Mouse (Mus musculus) embryonic facial prominence, embryonic 10.5 days (tissue): ENCODE measurements around the gene Hsph1. TPM values are rescaled to one million over a fixed set of nuclear protein-coding genes. Genes with fewer than 3 reads are reported as not detected.

Experiments used
- DNase-seq: peaks from one replicate; pipeline ENCODE4 v3.0.0-alpha.2; 2017; ENCODE audit warnings: low spot score
- H3K27ac ChIP-seq: fragments of 300-500 bp; sonication (generic); replicated peaks from 2 replicates; pipeline ENCODE4 v1.5.1; 2016; ENCODE audit warnings: mild to moderate bottlenecking
- H3K27me3 ChIP-seq: fragments of 300-500 bp; sonication (generic); replicated peaks from 2 replicates; pipeline ENCODE4 v1.6.1; 2016; ENCODE audit warnings: low read depth, mild to moderate bottlenecking; ENCODE audit not compliant: poor library complexity, severe bottlenecking
- H3K36me3 ChIP-seq: fragments of 300-500 bp; sonication (generic); replicated peaks from 2 replicates; pipeline ENCODE4 v1.6.1; 2016; ENCODE audit warnings: mild to moderate bottlenecking, moderate library complexity
- H3K4me1 ChIP-seq: fragments of 300-500 bp; sonication (generic); 2 replicates; pipeline ENCODE4 v1.6.1; 2016
- H3K4me3 ChIP-seq: fragments of 300-500 bp; sonication (generic); 2 replicates; pipeline ENCODE4 v1.5.1; 2016; ENCODE audit warnings: mild to moderate bottlenecking, moderate library complexity
- H3K9me3 ChIP-seq: fragments of 300-500 bp; sonication (generic); 2 replicates; pipeline ENCODE4 v1.6.1; 2016; ENCODE audit warnings: mild to moderate bottlenecking
- WGBS: fragments of 180-500 bp; shearing (Covaris S2); methylation state at CpG from one replicate; pipeline ENCODE4 v1.1.7; 2016; 5-methylcytosine and 5-hydroxymethylcytosine counted together
- polyA plus RNA-seq: library from polyadenylated mRNA; unstranded; fragments of >200 nt; fragmentation: Nextera tagmentation; extraction: Ambion mirVana; gene quantifications from 2 replicates; pipeline ENCODE4 v1.2.1, GENCODE M21; 2016

The Hsph1 gene
- polyA plus RNA-seq, 1 experiment from 2014 or later: 125 TPM

GRCm38 (mm10) chr5:149658022-149658421 lies 21.8 kb upstream of the Hsph1 start:
- H3K27me3 ChIP-seq: no peaks in the 10 kb centered on the region
- WGBS: 58% methylated on average over 3 of the region's 3 CpGs
- H3K4me1 ChIP-seq: 0 out of 2 replicates have a peak, but pooled peaks cover 2% of the 10 kb centered on the region
- no peak for DNase-seq
- no peak overlapping the region for H3K27ac ChIP-seq
- peaks cover 5% of the 10 kb centered on the region for H3K9me3 ChIP-seq
- no peaks in the 10 kb centered on the region for H3K36me3 ChIP-seq
- no peak overlapping the region for H3K4me3 ChIP-seq

GRCm38 (mm10) chr5:149655636-149656035 lies 19.5 kb upstream of the Hsph1 start:
- H3K4me3 ChIP-seq: no peak overlapping the region
- no peak overlapping the region for H3K27ac ChIP-seq
- no peak for DNase-seq
- no peaks in the 10 kb centered on the region for H3K36me3 ChIP-seq
- H3K4me1 ChIP-seq: 0 out of 2 replicates have a peak, but pooled peaks cover 2% of the 10 kb centered on the region
- no peaks in the 10 kb centered on the region for H3K27me3 ChIP-seq
- WGBS: 94% methylated on average over 9 of the region's 9 CpGs
- H3K9me3 ChIP-seq: no peaks in the 10 kb centered on the region

- no peak for DNase-seq
- WGBS: 69% methylated on average over 4 of the region's 4 CpGs
- Histone ChIP-seq H3K4me1 (peaks cover 6% of the 10 kb centered on the region), H3K27me3 (no peaks in the 10 kb centered on the region), H3K27ac (peak overlapping the region; percentile 40), H3K36me3 (no peaks in the 10 kb centered on the region), H3K9me3 (no peaks in the 10 kb centered on the region), H3K4me3 (no peak overlapping the region)
These were observed 14.0 kb upstream of the Hsph1 start for GRCm38 (mm10) chr5:149650179-149650553.

- WGBS: 88% methylated on average over 14 of the region's 14 CpGs
- H3K36me3 ChIP-seq: no peaks in the 10 kb centered on the region
These were observed 13.5 kb upstream of the Hsph1 start for GRCm38 (mm10) chr5:149649499-149650178.

GRCm38 (mm10) chr5:149648895-149649406 lies 12.8 kb upstream of the Hsph1 start:
- no peaks in the 10 kb centered on the region for H3K27me3 ChIP-seq
- 74% methylated on average over 6 of the region's 6 CpGs for WGBS
- H3K36me3 ChIP-seq: no peaks in the 10 kb centered on the region
- no peak for DNase-seq
- peaks cover 6% of the 10 kb centered on the region for H3K4me1 ChIP-seq
- H3K9me3 ChIP-seq: no peaks in the 10 kb centered on the region
- H3K4me3 ChIP-seq: no peak overlapping the region
- H3K27ac ChIP-seq: no peak overlapping the region

More at GRCm38 (mm10) chr5:149649499-149650178, 13.5 kb upstream of the Hsph1 start:
- Histone ChIP-seq H3K27me3 (no peaks in the 10 kb centered on the region), H3K4me1 (peaks cover 6% of the 10 kb centered on the region), H3K9me3 (no peaks in the 10 kb centered on the region), H3K4me3 (no peak overlapping the region), H3K27ac (peak overlapping the region; percentile 40)
- no peak for DNase-seq

GRCm38 (mm10) chr5:149648196-149648595 lies 12.0 kb upstream of the Hsph1 start:
- 72% methylated on average over 4 of the region's 4 CpGs for WGBS
- DNase-seq: no peak
- H3K27ac ChIP-seq: no peak overlapping the region; the same call in 1 of the 2 replicates
- no peaks in the 10 kb centered on the region for H3K9me3 ChIP-seq
- H3K4me3 ChIP-seq: no peak overlapping the region
- H3K27me3 ChIP-seq: no peaks in the 10 kb centered on the region
- peaks cover 6% of the 10 kb centered on the region for H3K4me1 ChIP-seq
- no peaks in the 10 kb centered on the region for H3K36me3 ChIP-seq

- H3K36me3 ChIP-seq: no peaks in the 10 kb centered on the region
- H3K4me3 ChIP-seq: no peak overlapping the region
- H3K27ac ChIP-seq: no peak overlapping the region; the same call in 1 of the 2 replicates
- WGBS: 74% methylated on average over 8 of the region's 8 CpGs
- H3K9me3 ChIP-seq: no peaks in the 10 kb centered on the region
- H3K27me3 ChIP-seq: no peaks in the 10 kb centered on the region
- DNase-seq: no peak
- H3K4me1 ChIP-seq: peaks cover 7% of the 10 kb centered on the region
These were observed 11.4 kb upstream of the Hsph1 start for GRCm38 (mm10) chr5:149647367-149648115.

GRCm38 (mm10) chr5:149642783-149643509 lies 6.8 kb upstream of the Hsph1 start:
- no peaks in the 10 kb centered on the region for H3K36me3 ChIP-seq
- no peak overlapping the region for H3K4me3 ChIP-seq
- H3K27me3 ChIP-seq: no peaks in the 10 kb centered on the region
- no peaks in the 10 kb centered on the region for H3K9me3 ChIP-seq
- no peak for DNase-seq
- WGBS: 85% methylated on average over 11 of the region's 11 CpGs
- no peak overlapping the region for H3K27ac ChIP-seq
- peaks cover 7% of the 10 kb centered on the region; the same call in 1 of the 2 replicates for H3K4me1 ChIP-seq

- H3K27ac ChIP-seq: no peak overlapping the region
- H3K4me1 ChIP-seq: peaks cover 9% of the 10 kb centered on the region
- no peaks in the 10 kb centered on the region for H3K27me3 ChIP-seq
- no peaks in the 10 kb centered on the region for H3K36me3 ChIP-seq
- DNase-seq: peak; percentile 39
- H3K9me3 ChIP-seq: no peaks in the 10 kb centered on the region
- WGBS: 61% methylated on average over 6 of the region's 6 CpGs
- H3K4me3 ChIP-seq: no peak overlapping the region
These were observed 6.2 kb upstream of the Hsph1 start for GRCm38 (mm10) chr5:149642366-149642765.

GRCm38 (mm10) chr5:149641277-149641892 lies 5.2 kb upstream of the Hsph1 start:
- WGBS: 87% methylated on average over 8 of the region's 8 CpGs

GRCm38 (mm10) chr5:149637306-149637705 lies 1.1 kb upstream of the Hsph1 start:
- Histone ChIP-seq H3K27ac (peak overlapping the region; percentile 94), H3K27me3 (no peaks in the 10 kb centered on the region), H3K4me1 (peaks cover 33% of the 10 kb centered on the region), H3K36me3 (peaks cover 23% of the 10 kb centered on the region), H3K9me3 (no peaks in the 10 kb centered on the region), H3K4me3 (peak overlapping the region; percentile 84)
- 63% methylated on average over 8 of the region's 8 CpGs for WGBS
- no peak for DNase-seq

More at GRCm38 (mm10) chr5:149641277-149641892, 5.2 kb upstream of the Hsph1 start:
- no peak for DNase-seq
- H3K36me3 ChIP-seq: no peaks in the 10 kb centered on the region
- H3K27ac ChIP-seq: no peak overlapping the region; the same call in 1 of the 2 replicates
- H3K27me3 ChIP-seq: no peaks in the 10 kb centered on the region
- no peak overlapping the region for H3K4me3 ChIP-seq
- peaks cover 12% of the 10 kb centered on the region for H3K4me1 ChIP-seq
- H3K9me3 ChIP-seq: no peaks in the 10 kb centered on the region

- WGBS: 2% methylated on average over 24 of the region's 24 CpGs
- peak overlapping the region; percentile 94 for H3K27ac ChIP-seq
- H3K4me1 ChIP-seq: peaks cover 29% of the 10 kb centered on the region
- H3K9me3 ChIP-seq: no peaks in the 10 kb centered on the region
- peaks cover 40% of the 10 kb centered on the region for H3K36me3 ChIP-seq
- H3K4me3 ChIP-seq: peak overlapping the region; percentile 84
- DNase-seq: no peak
- H3K27me3 ChIP-seq: no peaks in the 10 kb centered on the region
These were observed 620 bp downstream of the Hsph1 start for GRCm38 (mm10) chr5:149635556-149635955.
